Mouse (Mus musculus) embryonic fibroblast, embryonic 13.5 days (primary cell): ENCODE data around the gene Hist1h1d.

Experiments
- CTCF ChIP-seq: IDR thresholded peaks from 2 replicates; pipeline ENCODE4 v1.5.1; 2011; ENCODE audit warnings: mild to moderate bottlenecking, control low read depth, low read length, moderate library complexity, borderline replicate concordance; ENCODE audit not compliant: insufficient read depth
- POLR2A ChIP-seq: IDR thresholded peaks from 2 replicates; pipeline ENCODE4 v1.6.1; 2011; ENCODE audit warnings: low read depth, mild to moderate bottlenecking, control low read depth, low read length, moderate library complexity

DNA sequence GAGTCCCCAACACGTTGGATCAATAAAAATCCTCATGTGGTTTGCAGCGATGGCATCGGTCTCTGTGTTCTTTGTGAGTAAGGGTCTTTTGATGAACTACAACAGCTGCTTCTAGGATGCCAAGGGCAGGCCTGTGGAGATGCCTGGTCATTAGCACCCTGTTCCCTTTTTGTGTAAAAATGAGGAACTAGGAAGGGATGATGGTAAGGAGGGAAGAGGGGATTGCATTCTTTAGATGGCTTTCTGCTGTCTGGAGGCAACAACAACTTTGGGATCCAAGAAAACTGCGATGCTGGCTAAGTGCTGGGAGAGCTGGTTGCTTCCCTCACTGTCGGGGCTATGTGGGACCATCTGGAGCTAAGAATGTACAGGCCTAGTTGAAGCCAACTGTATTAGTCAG is 14.8 kb upstream of the Hist1h1d start:
- TF ChIP-seq POLR2A = no peak
- no peak for TF ChIP-seq CTCF
